Mouse (Mus musculus) embryonic facial prominence, embryonic 11.5 days (tissue): Measurements from ENCODE around the gene St7. TPM values are rescaled to one million over a fixed set of nuclear protein-coding genes. Genes with fewer than 3 reads are reported as not detected.

Experiments
- ATAC-seq: fragments of 200-750 bp; cut with Nextera tagmentation; replicated peaks from 2 replicates; pipeline ENCODE4 v1.8.0; 2017; ENCODE audit warnings: low read depth; ENCODE audit not compliant: insufficient number of reproducible peaks, low FRiP score, low TSS enrichment
- DNase-seq: peaks from one replicate; pipeline ENCODE4 v3.0.0-alpha.2; 2015; ENCODE audit warnings: low spot score
- H3K27ac ChIP-seq: fragments of 300-500 bp; sonication (generic); replicated peaks from 2 replicates; pipeline ENCODE4 v1.5.1; 2014; ENCODE audit warnings: mild to moderate bottlenecking, low read depth, low read length, control low read depth
- H3K27me3 ChIP-seq: fragments of 300-500 bp; sonication (generic); 2 replicates; pipeline ENCODE4 v1.6.1; 2014; ENCODE audit warnings: mild to moderate bottlenecking, low read length, moderate library complexity, mixed read lengths; ENCODE audit not compliant: control insufficient read depth, insufficient read depth
- H3K36me3 ChIP-seq: fragments of 300-500 bp; sonication (generic); replicated peaks from 2 replicates; pipeline ENCODE4 v1.6.1; 2014; ENCODE audit warnings: low read depth, mild to moderate bottlenecking, low read length, moderate library complexity, mixed read lengths; ENCODE audit not compliant: control insufficient read depth, insufficient read depth
- H3K4me1 ChIP-seq: fragments of 300-500 bp; sonication (generic); 2 replicates; pipeline ENCODE4 v1.6.1; 2014; ENCODE audit warnings: low read length, mixed read lengths; ENCODE audit not compliant: control insufficient read depth, insufficient read depth
- H3K4me2 ChIP-seq: fragments of 300-500 bp; sonication (generic); 2 replicates; pipeline ENCODE4 v1.6.1; 2014; ENCODE audit warnings: low read depth, mild to moderate bottlenecking, control low read depth, low read length, moderate library complexity
- H3K4me3 ChIP-seq: fragments of 300-500 bp; sonication (generic); 2 replicates; pipeline ENCODE4 v1.5.1; 2014; ENCODE audit warnings: low read depth, low read length, control low read depth
- H3K9ac ChIP-seq: fragments of 300-500 bp; sonication (generic); replicated peaks from 2 replicates; pipeline ENCODE4 v1.6.1; 2014; ENCODE audit warnings: mild to moderate bottlenecking, control low read depth, low read length
- H3K9me3 ChIP-seq: fragments of 300-500 bp; sonication (generic); replicated peaks from 2 replicates; pipeline ENCODE4 v1.6.1; 2016; ENCODE audit warnings: mild to moderate bottlenecking, low read length, inconsistent platforms, mixed read lengths; ENCODE audit not compliant: control insufficient read depth
- WGBS: fragments of 180-500 bp; shearing (Covaris S2); extraction: QIAGEN DNeasy Blood & Tissue Kit; methylation state at CpG from one replicate; pipeline ENCODE4 v1.1.7; 2014; 5-methylcytosine and 5-hydroxymethylcytosine counted together
- polyA plus RNA-seq: library from polyadenylated mRNA; unstranded; fragments of >200 nt; fragmentation: Nextera tagmentation; extraction: Ambion mirVana; gene quantifications from 2 replicates; pipeline ENCODE4 v1.2.1, GENCODE M21; 2014

St7 gene
- polyA plus RNA-seq, 1 experiment from 2014 or later = 25.5 TPM

DNA sequence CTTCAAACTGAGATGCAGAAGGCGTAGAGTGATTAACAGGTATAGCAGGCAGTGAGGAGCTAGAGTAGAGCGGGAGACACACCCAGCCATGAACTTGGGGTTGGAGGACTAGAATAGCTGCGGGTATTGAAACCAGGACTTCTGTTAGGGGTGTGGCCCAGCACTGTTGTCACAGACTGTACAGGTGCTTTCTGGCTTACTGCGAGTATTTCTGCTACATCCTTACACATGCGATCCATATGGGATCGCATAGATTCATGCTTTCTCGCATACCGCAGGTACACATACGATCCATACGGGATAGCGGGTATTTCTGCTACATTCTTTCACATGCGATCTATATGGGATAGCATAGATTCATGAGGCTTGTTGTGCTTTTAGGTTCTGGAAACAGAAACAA lies 24.4 kb upstream of the St7 start:
- H3K36me3 ChIP-seq = peaks cover 2% of the 10 kb centered on the region; the same call in 1 of the 2 replicates
- H3K4me1 ChIP-seq = no peaks in the 10 kb centered on the region
- DNase-seq (no peak), ATAC-seq (no peak)
- H3K9me3 ChIP-seq = no peaks in the 10 kb centered on the region
- no peaks in the 10 kb centered on the region for H3K27me3 ChIP-seq
- 96% methylated on average over 12 of the region's 12 CpGs for WGBS
- H3K27ac ChIP-seq = no peak overlapping the region
- no peak overlapping the region for H3K4me3 ChIP-seq
- no peak overlapping the region for H3K4me2 ChIP-seq
- no peak overlapping the region for H3K9ac ChIP-seq

DNA sequence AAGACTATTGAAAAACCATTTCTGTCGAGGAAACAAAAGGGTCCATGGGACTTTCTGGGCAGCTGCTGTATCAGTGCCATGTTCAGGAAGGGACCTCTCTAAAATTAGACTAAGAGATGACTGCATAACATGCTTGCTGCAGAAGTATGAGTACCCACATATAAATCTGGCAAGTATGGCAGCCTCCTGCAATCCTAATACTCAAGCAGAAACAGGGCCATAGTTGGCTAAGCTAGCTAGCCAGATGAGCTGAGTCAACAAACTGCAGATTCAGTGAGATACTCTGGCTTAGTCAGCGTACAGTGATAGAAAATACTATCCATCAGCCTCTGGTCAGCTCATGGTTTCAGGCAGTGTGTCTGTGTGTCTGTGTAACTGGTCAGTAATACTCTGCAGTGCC lies 22.9 kb upstream of the St7 start:
- Histone ChIP-seq H3K9ac (no peak overlapping the region), H3K27me3 (no peaks in the 10 kb centered on the region), H3K9me3 (no peaks in the 10 kb centered on the region), H3K27ac (no peak overlapping the region), H3K36me3 (peaks cover 2% of the 10 kb centered on the region; the same call in 1 of the 2 replicates), H3K4me2 (no peak overlapping the region), H3K4me3 (no peak overlapping the region), H3K4me1 (no peaks in the 10 kb centered on the region)
- ATAC-seq = no peak
- 84% methylated on average over 2 of the region's 2 CpGs for WGBS
- DNase-seq = no peak

- Histone ChIP-seq H3K9me3 (no peaks in the 10 kb centered on the region), H3K9ac (no peak overlapping the region), H3K27me3 (no peaks in the 10 kb centered on the region), H3K27ac (no peak overlapping the region), H3K4me3 (no peak overlapping the region), H3K36me3 (no peaks in the 10 kb centered on the region), H3K4me1 (no peaks in the 10 kb centered on the region), H3K4me2 (no peak overlapping the region)
- ATAC-seq (no peak), DNase-seq (peak; percentile 78)
- 25% methylated on average over 12 of the region's 12 CpGs for WGBS
These were observed 17.5 kb upstream of the St7 start for GRCm38 (mm10) chr6:17675019-17675756.

- Histone ChIP-seq H3K9ac (no peak overlapping the region), H3K36me3 (no peaks in the 10 kb centered on the region), H3K4me1 (no peaks in the 10 kb centered on the region), H3K9me3 (no peaks in the 10 kb centered on the region), H3K27me3 (no peaks in the 10 kb centered on the region), H3K4me2 (no peak overlapping the region), H3K4me3 (no peak overlapping the region), H3K27ac (no peak overlapping the region)
- 66% methylated on average over 2 of the region's 2 CpGs for WGBS
- ATAC-seq (no peak), DNase-seq (no peak)
These were observed 15.7 kb upstream of the St7 start for GRCm38 (mm10) chr6:17677008-17677407.

DNA sequence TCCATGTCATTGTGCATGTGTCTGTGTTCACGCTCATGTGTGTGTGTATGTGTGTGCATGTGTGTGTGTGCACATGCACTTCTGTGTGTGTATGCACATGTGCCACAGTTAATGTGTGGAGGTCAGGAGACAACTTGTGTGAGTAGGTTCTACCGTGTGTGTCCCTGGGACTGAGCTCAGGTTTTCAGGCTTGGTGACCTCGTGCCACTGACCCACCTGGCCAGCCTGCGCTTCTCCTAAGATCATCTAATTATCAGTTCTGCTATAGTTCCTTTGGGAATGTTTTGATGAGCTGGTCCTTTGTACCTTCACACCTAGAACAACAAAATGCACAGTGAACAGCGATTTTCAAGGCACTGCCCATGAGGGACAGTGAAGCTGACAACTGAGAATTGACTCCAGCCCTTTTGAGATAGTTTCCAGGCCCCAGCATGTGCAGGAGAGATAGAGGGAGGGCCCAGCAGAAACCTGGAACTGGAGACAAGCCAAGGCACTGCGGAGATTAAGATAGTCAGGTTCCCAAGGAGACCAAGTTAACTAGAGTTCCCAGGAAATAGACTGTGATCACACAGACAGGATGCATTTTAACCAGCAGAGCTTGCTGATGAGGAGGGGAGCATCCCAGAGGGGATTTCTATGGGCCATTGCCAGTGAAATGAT lies 12.3 kb upstream of the St7 start:
- no peak overlapping the region for H3K9ac ChIP-seq
- WGBS = 82% methylated on average over 6 of the region's 6 CpGs
- no peaks in the 10 kb centered on the region for H3K36me3 ChIP-seq
- no peak overlapping the region for H3K4me3 ChIP-seq
- no peaks in the 10 kb centered on the region for H3K9me3 ChIP-seq
- H3K4me2 ChIP-seq = no peak overlapping the region
- H3K27ac ChIP-seq = no peak overlapping the region
- no peaks in the 10 kb centered on the region for H3K27me3 ChIP-seq
- ATAC-seq (no peak), DNase-seq (no peak)
- H3K4me1 ChIP-seq = no peaks in the 10 kb centered on the region

GRCm38 (mm10) chr6:17681810-17682209 lies 10.9 kb upstream of the St7 start:
- no peak overlapping the region for H3K4me2 ChIP-seq
- ATAC-seq (no peak), DNase-seq (no peak)
- no peaks in the 10 kb centered on the region for H3K4me1 ChIP-seq
- H3K9ac ChIP-seq = no peak overlapping the region
- no peak overlapping the region for H3K27ac ChIP-seq
- H3K27me3 ChIP-seq = no peaks in the 10 kb centered on the region
- H3K9me3 ChIP-seq = no peaks in the 10 kb centered on the region
- no peak overlapping the region for H3K4me3 ChIP-seq
- H3K36me3 ChIP-seq = no peaks in the 10 kb centered on the region
- 98% methylated on average over 8 of the region's 8 CpGs for WGBS

DNA sequence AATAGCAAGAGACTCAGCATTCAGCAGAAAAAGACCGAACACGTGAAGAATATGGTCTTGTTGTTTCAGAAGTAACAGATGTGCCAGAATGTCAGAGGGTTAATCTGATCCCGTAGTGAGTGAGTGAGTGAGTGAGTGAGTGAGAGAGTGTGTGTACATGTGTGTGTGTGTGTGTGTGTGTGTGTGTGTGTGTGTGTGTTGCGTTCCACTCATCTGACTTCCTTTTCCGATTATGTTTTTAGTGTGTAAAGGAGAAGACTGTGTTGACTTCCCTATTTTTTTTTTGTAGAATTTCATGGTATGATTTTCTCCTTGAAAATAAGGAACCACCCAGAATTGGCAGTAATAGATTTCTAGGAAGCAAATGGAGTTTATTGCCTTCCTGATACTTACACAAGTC lies 4.1 kb upstream of the St7 start:
- WGBS = 81% methylated on average over 5 of the region's 5 CpGs
- no peak for DNase-seq
- Histone ChIP-seq H3K4me2 (no peak overlapping the region), H3K9ac (no peak overlapping the region), H3K27me3 (no peaks in the 10 kb centered on the region), H3K9me3 (no peaks in the 10 kb centered on the region), H3K4me1 (no peaks in the 10 kb centered on the region), H3K36me3 (no peaks in the 10 kb centered on the region), H3K4me3 (no peak overlapping the region), H3K27ac (no peak overlapping the region)
- ATAC-seq = no peak
